Mouse (Mus musculus) cerebellum, postnatal 36 days (tissue): ENCODE results near the gene Upk3a.

Experiments
- DNase-seq, 2 experiments: peaks; one replicate each; pipeline ENCODE4 v3.0.0; 2021 to 2022; ENCODE audit warnings: mixed read lengths in 2 of 2

The Upk3a gene

DNA sequence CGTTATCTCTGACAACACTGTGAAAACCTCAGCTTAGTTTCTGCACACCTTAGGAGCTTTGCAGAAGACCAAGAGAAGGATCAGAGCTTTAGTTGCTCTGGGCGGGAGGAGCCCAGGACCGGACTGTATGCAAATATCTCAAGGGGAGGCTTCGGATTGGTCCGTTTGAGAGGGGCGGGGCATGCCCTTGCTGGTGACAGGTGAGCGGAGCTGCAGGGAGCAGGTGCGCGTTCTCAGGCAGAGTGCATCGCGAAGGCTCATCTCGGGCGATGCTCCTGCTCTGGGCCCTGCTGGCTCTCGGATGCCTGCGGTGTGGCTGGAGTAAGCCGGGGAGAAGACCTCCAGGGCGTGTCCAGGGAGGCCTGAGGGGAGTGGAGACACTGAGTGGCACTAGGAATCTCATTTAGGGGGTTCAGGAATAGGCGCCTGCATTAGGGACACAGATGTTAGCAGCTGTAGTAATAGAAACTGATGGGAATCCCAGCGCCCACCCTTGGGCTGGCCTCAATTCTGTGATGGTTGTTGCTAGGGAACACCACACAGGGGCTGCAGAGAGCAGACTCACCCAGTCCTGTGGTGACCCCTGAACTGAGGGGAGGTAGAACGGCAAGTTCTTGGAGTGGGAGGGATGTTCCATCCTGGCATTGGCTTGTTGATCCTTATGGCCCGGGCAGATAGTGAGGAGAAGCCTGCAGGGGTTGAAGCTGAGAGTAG is at the start of gene Upk3a:
Upk3a (plus strand) TSS at position 191 of the 714 bp plus-strand sequence.
- peak; percentile 43 to 58 for DNase-seq

DNA sequence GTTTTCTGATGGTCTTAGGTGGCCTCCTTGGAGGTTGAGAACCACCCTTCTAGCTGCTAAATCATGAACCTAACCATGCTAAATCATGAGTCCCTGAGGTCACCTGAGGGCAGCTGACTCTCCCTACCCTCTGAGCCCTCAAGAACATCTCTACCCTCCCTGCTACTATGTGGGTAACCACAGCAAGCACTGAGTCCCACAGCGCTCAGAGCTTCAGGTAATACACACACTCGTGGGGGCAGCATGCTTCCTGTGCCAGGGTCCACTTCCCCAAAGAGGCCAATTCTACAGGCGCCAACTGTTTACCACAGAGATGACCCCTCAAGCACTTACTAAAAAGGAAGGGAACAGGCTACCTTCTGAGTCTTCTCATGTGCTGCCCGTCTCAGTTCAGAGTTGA is 48.4 kb upstream of the Upk3a start:
- DNase-seq = no peak

DNA sequence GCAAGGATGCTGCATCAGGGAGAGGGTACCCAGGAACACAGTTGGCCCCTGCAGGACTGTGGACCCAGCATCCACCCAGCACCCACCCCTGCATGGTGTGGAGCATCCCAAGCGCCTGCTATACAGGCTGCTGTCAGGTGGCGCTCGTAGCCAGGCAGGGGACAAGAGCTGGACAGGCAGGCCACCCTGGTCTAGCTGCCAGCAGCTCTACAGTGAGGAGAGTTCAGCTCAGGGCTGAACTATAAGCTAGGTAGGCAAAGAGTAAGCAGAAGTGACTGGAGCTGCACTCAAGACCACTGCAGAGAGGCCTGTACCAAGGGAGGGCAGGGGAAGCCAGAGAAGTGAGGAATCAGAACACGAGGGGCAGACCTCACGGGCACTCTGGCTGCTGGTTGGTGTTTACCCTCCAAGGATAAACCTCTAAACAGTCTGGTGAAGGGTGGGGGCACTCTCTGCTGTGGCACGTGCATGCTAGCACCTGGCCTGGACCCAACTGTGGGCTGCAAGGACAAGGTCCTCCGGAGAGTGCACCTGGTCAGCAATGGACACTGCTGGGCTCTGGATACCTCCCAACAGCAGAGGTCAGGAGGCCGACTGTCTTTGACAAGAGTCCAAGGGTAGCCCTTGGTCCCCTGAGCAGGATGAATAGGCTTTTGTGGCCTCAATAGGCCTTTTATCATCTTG is 43.9 kb upstream of the Upk3a start:
- DNase-seq = peak; percentile 46 to 55

DNA sequence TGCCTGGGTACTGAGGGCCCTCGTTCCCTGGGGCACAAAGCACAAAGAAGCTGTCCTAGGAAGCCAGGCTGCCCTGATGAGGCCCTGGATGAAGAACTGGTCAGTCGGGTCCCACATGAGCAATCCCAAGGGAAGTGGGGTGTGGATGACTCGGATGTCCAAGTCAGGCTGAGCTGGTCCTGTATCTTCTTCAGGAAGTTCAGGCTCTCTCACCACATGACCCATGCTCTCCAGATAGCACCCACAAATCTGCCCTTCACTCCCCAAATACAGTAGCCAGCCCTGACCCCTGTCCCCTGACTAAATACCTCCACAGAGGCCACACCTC is 43.4 kb upstream of the Upk3a start:
- no peak for DNase-seq

- DNase-seq = no peak
These were observed 41.2 kb upstream of the Upk3a start for GRCm38 (mm10) chr15:84975729-84976128.

DNA sequence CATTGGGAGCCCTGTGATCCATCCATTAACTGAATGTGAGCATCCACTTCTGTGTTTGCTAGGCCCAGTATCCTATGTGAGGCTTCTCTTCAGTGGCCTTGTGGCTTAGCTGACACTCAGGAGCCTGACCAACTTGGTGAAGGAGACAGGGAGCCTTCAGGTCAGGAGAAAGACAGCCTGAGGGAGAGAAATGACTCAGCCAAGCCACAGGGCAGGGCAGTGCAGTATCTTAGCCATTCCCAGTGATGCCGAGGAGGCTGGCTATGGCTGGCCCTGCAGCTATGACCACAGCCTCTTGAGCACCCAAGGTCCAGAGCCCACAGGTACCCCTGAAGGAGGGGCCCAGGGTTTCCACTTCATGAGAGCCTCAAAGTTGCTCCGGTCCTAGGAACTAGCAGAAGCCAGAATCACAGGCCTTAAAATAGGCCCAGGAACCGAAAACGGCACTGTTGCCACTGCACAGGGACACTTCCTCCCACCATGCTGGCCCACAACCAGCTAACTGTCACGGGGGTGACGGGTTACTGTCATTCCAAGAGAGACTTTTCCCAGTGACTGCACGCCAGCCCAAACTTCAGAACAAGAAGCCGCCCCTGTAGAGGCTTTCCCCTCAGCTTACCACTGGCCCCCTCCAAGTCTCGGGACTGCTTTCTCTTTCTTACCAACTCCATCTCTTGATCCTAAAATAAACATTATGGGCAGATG is 35.2 kb upstream of the Upk3a start:
- peak in 1 of 2 experiments; percentile 21 for DNase-seq

DNA sequence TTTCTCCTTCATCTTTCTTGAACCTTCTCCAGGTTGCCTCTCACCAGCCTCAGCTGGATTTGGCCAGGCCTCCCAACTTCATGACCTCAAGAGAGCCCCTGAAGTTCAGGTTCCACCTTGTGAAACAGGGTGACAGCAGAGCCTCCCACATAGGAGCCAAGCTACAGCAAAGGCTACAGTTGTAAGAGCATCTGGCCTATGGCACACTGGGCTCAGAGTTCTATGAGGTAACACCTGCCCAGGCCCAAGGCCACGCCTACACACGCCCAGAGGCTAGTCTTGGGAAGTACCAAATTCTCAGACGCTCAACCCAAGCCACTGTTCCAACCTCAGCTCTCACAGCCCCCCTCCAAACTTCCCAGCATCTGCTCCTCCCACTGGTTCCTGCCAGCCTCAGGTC is 34.1 kb upstream of the Upk3a start:
- no peak for DNase-seq

GRCm38 (mm10) chr15:84983721-84984120 is 33.2 kb upstream of the Upk3a start:
- DNase-seq = no peak

- DNase-seq = no peak
These were observed 31.3 kb upstream of the Upk3a start for GRCm38 (mm10) chr15:84985516-84986160.

DNA sequence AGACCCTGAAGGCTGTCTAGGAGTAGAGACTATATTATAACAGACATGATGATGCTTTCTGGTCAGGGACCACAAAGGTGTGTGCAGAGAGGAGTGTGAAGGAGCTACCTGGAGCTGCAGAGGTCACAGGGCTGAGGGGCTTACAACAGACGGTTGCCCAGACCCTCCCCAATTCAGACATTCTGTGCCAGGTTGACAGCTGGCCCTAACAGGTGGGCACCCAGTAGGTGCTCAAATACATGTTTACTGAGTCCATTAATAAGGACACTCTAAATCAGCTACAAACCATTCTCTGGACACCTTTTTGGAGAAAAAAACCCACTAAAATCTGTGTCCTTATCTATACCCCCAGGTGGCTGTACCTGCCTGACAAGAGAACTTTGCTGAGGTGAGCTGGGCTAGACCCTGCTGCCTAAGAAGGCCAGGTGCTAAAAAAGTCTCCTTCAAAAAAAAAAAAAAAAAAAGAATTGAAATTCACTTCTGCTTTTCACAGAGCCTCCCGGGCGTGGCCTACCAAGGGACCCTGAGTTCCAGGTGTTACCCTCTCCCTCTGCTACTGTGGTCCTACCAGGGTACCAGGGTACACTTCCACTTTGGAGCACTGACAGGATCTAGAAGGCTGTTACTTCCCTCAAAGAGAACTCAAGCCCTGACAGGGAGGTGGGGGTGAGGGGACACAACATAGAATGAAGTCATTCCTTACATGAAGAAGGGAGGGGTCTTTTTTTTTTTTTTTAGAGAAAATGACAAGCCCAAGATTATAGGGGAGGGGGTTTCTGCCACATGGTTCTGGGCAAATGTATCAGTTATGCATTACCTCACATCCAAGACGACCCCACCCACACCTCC is 30.5 kb upstream of the Upk3a start:
- DNase-seq = peak in 1 of 2 experiments; percentile 21

- DNase-seq = peak; percentile 55 to 59
These were observed 29.7 kb upstream of the Upk3a start for GRCm38 (mm10) chr15:84987020-84987815.

DNA sequence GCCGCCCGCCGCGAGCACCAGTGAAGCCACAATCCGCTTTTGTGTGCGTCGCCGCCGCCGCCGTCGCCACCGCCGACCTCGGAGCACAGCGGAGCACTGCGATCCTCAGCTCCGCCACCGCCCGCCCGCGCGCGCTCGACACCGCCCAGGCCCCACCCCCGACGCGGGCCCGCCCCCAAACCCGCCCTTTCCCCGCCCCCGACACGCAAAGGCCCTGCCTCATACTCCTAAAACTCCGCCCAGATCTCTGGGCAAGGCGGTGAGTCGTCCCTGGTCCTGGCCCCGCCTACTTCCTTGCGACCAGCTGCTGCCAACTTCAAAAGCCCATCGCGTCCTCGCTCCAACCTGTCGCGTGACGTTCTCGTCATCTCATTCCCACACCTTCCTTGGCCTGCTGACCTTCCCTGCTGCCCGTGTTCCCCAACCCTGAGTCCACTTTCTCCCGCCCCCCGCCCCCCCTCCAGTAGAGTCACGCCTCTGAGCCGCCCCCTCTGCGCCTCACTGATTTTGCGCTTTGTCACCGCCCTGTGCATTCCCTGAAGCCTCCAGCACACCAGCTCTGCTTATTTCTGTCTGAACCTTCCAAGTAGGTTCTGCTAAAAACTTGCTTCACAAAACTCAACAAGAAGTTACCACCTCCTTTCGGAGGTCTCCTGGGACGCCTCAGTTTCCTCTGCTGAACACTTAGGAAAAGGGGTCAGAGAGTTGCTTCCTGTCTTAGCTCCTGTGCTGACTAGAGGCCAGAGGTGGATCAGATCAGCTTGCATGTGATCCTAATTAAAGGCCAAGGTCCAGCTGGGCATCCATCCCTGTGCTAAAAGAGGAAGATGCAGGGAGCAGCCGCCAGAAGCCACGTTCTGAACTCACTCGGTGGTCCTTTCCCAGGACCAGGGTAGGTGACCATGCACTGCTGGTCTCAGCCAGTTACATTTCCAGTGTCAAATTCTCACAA is 28.8 kb upstream of the Upk3a start, which contains the start of gene 5031439G07Rik:
5031439G07Rik (minus strand) TSS at position 678 of the 952 bp plus-strand sequence.
- DNase-seq = peak; percentile 71 to 83

DNA sequence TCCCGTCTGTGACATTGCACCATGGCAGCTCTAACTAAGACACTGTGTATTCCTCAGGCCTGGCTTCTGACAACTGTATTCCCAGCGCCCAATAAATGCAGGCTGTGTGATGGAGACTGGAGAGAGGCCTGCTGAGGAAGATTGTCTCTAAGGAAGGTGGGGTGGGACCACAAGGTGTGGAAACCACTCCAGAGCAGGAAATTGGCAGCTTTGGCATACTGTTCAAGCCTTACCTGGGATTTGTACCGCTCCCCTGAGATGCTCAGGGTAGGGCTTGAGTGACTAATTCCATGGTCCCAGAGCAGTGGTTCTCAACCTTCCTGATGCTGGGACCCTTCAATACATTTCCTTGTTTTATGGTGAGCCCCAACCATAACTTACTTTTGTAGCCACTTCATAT is 27.8 kb upstream of the Upk3a start:
- no peak for DNase-seq

DNA sequence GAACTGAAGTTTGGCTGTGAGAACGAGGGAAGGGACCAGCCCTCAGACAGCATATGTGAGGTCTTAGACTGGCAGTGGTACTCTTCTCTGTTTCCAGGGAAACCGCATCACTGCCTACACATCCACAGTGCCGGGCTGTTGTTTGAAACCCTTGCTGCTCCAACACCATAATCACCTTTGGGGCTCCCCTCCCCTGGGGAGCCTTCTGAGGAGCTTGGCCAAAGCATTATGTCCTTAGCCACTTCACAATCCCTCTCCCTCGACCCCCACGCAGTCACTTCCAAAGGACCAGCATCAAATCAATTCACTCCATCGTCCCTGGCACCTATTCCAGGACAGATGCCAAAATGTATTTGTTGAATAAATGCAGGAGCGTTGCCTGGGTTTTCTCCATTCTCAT is 27.2 kb upstream of the Upk3a start:
- DNase-seq = no peak

DNA sequence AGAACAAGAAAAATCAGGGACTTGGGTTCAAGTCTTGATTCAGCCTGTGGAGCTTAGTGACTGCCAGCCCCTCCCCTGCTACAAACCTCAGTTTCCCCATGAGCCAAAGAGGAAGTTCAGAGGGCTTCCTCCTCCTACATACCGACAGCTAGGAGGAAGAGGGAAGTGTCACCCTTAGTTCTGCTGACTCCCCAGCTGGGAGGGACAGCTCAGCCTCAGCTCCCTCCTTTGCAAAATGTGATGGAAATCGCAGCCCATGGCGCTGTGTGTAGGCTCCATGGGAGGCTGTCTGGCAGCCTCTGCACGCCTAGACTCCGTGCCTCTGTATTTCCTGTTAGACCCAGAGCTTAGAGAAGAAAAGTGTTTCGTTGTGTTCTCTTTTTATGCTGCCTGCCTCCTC is 22.4 kb upstream of the Upk3a start:
- no peak for DNase-seq

DNA sequence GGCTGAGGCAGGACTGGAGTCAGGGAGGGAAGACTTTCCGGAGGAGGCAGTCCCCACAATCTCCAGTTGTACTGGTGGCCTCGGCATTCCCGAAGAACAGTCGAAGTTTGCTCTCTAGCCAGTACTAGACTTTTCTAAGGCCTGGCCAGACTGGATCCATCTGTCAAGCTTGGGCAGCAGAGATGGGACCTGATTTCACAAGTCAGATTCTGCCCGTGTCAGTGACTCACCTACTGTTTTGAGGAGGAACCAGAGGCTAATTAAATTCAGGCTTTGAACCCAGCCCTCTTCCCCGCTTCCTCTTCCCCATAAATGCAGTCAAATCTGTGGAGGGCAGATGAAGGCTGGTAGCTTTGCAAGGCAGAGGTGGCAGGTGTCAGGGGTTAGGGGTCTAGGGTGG is 21.9 kb upstream of the Upk3a start:
- DNase-seq = no peak

DNA sequence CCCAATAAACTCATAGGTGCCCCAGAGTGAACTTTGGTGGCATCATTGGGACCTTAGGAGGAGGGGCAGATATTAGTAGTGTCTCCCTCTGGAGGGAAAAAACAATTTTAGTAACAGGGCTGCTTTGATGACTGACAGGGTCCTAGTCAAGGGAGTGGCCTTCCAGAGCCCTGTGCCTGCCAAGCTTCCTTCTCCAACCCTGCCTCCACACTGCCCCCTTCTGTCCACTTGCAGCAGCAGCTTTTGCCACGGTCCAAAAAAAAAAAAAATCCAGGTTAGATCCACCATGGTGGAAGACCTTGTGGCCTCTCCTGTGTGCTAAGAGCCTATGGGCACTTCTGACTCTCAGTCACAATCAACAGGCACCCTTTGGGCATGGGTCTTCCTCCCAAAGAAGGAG is 21.0 kb upstream of the Upk3a start:
- DNase-seq = peak; percentile 38 to 55

- no peak for DNase-seq
These were observed 19.0 kb upstream of the Upk3a start for GRCm38 (mm10) chr15:84997768-84998454.

DNA sequence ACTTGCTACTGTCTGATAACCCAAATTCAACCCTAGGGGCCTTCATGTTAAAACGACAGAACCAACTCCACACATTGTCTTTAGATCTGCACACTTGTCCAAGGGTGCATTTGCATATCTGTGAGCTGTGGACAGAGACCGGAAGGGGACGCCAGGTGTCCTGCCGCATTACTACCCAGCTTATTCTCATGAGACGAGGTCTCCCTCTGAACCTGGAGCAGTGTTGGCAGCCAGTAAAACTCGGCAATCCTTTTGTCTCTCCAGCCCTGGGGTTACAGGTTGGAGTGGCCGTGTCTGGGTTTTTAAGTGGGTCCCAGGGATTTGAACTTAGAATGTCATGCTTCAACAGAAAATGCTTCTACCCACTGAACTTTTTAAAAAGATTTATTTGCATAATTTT is 17.0 kb upstream of the Upk3a start:
- DNase-seq = no peak
